Mouse (Mus musculus): ENCODE measurements at regions not wholly inside any gene's neighbourhood (a gene's known extent, or its start where the extent isn't known, plus 50 kb on each side); places are given as distances from the start of the nearest gene placed in this dataset.

GRCm38 (mm10) chr2:10925361-10925760, 246.5 kb upstream of the Prkcq start:
- TF ChIP-seq CTCF (IDR thresholded peaks at IDR 0.05; ENCODE audit: control insufficient read depth, insufficient read depth, low read length) = no peak
- TF ChIP-seq POLR2A (IDR thresholded peaks at IDR 0.05; ENCODE audit: borderline replicate concordance, control insufficient read depth, low read depth, low read length) = no peak

All from bone marrow, adult 2 months (tissue).